Mouse (Mus musculus) limb, embryonic 10.5 days (tissue): ENCODE measurements at regions not wholly inside any gene's neighbourhood (a gene's known extent, or its start where the extent isn't known, plus 50 kb on each side); places are given as distances from the start of the nearest gene placed in this dataset.
A peak's percentile ranks its signal among the peaks of the same experiment; 100 is the strongest.
"Not testable (repeated sequence)": the region's sequence is repeated elsewhere in the genome, so short reads cannot be mapped to it uniquely, and the experiment has no call there.

Experiments used
- DNase-seq: peaks from one replicate; pipeline ENCODE4 v3.0.0-alpha.2; 2017; ENCODE audit warnings: low spot score
- H3K27ac ChIP-seq: fragments of 300-500 bp; sonication (generic); 2 replicates; pipeline ENCODE4 v1.5.1; 2016; ENCODE audit warnings: mild to moderate bottlenecking
- H3K27me3 ChIP-seq: fragments of 300-500 bp; sonication (generic); 2 replicates; pipeline ENCODE4 v1.6.1; 2016; ENCODE audit warnings: low read depth, mild to moderate bottlenecking; ENCODE audit not compliant: poor library complexity, severe bottlenecking
- H3K36me3 ChIP-seq: fragments of 300-500 bp; sonication (generic); 2 replicates; pipeline ENCODE4 v1.6.1; 2016; ENCODE audit warnings: mild to moderate bottlenecking, moderate library complexity
- H3K4me1 ChIP-seq: fragments of 300-500 bp; sonication (generic); 2 replicates; pipeline ENCODE4 v1.6.1; 2016
- H3K4me3 ChIP-seq: fragments of 300-500 bp; sonication (generic); 2 replicates; pipeline ENCODE4 v1.5.1; 2016; ENCODE audit warnings: mild to moderate bottlenecking, moderate library complexity
- H3K9me3 ChIP-seq: fragments of 300-500 bp; sonication (generic); replicated peaks from 2 replicates; pipeline ENCODE4 v1.6.1; 2016; ENCODE audit warnings: mild to moderate bottlenecking
- WGBS: fragments of 180-500 bp; shearing (Covaris S2); methylation state at CpG from one replicate; pipeline ENCODE4 v1.1.7; 2016; 5-methylcytosine and 5-hydroxymethylcytosine counted together

DNA sequence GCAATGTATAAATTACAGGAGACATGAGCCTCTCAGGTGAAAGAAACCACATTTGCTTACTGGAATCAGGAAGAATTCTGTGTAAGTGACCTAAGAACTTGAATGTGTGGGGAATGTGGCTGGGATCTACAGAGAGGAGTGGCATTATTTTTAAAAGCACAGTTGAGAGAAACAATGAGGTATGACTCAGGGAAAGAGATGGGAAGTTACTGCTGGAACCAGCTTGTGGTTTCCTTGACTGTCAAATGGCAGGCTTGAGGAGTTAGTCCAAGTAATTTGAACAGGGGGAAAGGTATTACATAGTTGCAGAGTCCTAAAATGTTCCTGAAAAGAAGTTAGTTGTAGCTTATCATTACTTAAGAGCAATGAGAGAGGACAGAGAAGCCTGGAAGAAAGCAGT is 1972.9 kb downstream of the 9330182O14Rik start:
- Histone ChIP-seq H3K36me3 (no peaks in the 10 kb centered on the region), H3K27ac (peak overlapping the region; percentile 67)
- no peak for DNase-seq

DNA sequence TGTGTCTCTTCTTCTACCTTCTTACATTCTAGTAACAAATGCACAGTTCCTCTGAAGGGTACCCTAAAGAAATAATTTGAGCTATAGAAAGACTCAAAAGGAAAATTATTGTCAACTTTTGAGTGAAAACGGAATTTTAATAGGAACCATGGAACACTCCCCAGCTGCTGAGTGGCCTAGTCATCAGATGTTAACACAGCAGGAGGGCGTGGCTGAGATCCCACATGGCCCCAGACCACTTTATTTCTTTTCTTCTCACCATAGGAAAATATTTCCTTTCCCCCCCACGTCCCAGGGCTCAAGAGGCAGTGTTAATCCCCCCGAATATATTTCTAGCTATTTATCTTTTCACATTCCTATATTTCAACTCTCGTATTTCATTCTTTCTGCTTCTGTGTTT is 1977.6 kb downstream of the 9330182O14Rik start:
- no peak overlapping the region for H3K4me3 ChIP-seq
- no peak for DNase-seq
- no peak overlapping the region for H3K27ac ChIP-seq
- WGBS = 72% methylated on average over 5 of the region's 5 CpGs
- H3K27me3 ChIP-seq = no peaks in the 10 kb centered on the region
- H3K36me3 ChIP-seq = no peaks in the 10 kb centered on the region
- H3K4me1 ChIP-seq = peaks cover 17% of the 10 kb centered on the region
- no peaks in the 10 kb centered on the region for H3K9me3 ChIP-seq

More for the DNA sequence above, 1972.9 kb downstream of the 9330182O14Rik start:
- H3K9me3 ChIP-seq = no peaks in the 10 kb centered on the region
- H3K4me1 ChIP-seq = peaks cover 27% of the 10 kb centered on the region
- H3K4me3 ChIP-seq = no peak overlapping the region
- no peaks in the 10 kb centered on the region for H3K27me3 ChIP-seq

DNA sequence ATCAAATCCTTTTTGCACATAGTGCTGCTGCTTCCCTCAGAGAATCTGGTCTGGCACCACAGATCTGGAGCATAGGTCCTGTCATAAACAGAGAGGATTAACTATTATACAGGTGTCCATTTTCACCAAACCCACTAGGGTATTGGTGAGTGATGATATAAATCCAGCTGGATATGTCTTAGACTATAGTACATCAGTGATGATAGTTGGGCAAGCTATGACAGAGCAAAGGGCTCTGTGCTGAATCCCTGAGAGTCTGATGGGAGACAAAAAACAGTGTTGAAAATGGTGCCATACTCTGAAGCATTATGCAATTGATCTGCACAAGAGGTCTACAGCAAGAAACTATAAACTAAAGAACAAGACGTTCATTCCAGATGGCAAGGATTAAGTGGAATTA is 1993.3 kb downstream of the 9330182O14Rik start:
- WGBS = 65% methylated on average over 1 of the region's 1 CpGs
- no peaks in the 10 kb centered on the region for H3K36me3 ChIP-seq
- no peaks in the 10 kb centered on the region for H3K4me1 ChIP-seq
- DNase-seq = no peak
- no peaks in the 10 kb centered on the region for H3K27me3 ChIP-seq
- H3K4me3 ChIP-seq = no peak overlapping the region
- no peak overlapping the region for H3K27ac ChIP-seq
- H3K9me3 ChIP-seq = no peaks in the 10 kb centered on the region

DNA sequence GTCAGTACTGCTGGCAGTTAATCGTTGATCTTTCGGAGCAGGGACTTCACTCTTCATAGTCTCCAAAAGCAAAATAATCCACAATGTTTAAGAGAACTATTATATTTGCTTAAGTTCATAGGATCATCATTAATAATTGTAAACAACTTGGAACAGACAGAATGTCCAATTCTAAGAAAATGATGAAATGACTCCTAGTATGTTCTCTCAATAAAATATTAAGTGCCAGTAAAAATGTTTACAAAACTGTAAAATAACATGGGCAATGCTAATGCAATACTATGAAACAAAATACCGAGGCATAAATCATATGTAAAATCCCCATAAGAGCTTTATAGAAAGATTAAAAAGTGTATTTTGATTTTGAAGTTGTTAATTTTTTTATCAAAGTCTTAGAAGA is 1994.8 kb downstream of the 9330182O14Rik start:
- 90% methylated on average over 3 of the region's 3 CpGs for WGBS
- Histone ChIP-seq H3K4me1 (no peaks in the 10 kb centered on the region), H3K4me3 (no peak overlapping the region), H3K9me3 (no peaks in the 10 kb centered on the region), H3K27me3 (no peaks in the 10 kb centered on the region), H3K27ac (no peak overlapping the region), H3K36me3 (no peaks in the 10 kb centered on the region)
- no peak for DNase-seq

DNA sequence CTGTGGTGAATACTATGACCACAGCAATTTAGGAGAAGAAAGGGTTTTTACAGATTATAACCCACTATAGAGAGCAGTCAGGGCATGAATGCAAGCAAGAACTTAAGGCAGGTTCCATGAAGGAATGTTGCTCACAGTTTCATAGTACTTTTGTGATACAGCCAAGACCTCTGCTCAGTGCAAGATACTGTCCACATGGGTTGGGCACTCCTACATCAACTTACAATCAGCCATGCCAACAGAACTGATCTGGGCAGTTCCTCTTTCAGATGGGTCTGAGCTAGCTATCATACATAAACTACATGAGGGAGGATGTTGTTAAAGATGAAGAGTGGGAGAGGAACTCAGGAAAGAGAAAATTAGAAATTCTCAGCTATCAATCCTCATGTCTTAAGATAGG is 2032.4 kb downstream of the 9330182O14Rik start:
- H3K27me3 ChIP-seq = no peaks in the 10 kb centered on the region
- H3K4me1 ChIP-seq = no peaks in the 10 kb centered on the region
- no peaks in the 10 kb centered on the region for H3K9me3 ChIP-seq
- DNase-seq = no peak
- H3K4me3 ChIP-seq = no peak overlapping the region
- H3K27ac ChIP-seq = no peak overlapping the region
- H3K36me3 ChIP-seq = no peaks in the 10 kb centered on the region

DNA sequence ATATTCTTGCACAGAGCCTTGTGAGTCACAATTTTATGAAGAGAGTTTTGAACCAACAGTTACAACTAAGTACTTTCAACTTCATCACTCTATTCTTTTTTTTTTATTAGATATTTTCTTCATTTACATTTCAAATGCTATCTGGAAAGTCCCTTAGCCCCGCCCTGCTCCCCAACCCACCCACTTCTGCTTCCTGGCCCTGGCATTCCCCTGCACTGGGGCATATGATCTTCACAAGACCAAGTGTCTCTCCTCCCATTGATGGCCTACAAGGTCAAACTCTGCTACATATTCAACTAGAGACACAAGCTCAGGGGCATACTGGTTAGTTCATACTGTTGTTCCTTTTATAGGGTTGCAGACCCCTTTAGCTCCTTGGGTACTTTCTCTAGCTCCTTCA is 2043.6 kb downstream of the 9330182O14Rik start:
- H3K27ac ChIP-seq, H3K27me3 ChIP-seq, H3K4me1 ChIP-seq, H3K4me3 ChIP-seq, H3K9me3 ChIP-seq, DNase-seq, H3K36me3 ChIP-seq: not testable (repeated sequence)
- WGBS = 82% methylated on average over 1 of the region's 1 CpGs

DNA sequence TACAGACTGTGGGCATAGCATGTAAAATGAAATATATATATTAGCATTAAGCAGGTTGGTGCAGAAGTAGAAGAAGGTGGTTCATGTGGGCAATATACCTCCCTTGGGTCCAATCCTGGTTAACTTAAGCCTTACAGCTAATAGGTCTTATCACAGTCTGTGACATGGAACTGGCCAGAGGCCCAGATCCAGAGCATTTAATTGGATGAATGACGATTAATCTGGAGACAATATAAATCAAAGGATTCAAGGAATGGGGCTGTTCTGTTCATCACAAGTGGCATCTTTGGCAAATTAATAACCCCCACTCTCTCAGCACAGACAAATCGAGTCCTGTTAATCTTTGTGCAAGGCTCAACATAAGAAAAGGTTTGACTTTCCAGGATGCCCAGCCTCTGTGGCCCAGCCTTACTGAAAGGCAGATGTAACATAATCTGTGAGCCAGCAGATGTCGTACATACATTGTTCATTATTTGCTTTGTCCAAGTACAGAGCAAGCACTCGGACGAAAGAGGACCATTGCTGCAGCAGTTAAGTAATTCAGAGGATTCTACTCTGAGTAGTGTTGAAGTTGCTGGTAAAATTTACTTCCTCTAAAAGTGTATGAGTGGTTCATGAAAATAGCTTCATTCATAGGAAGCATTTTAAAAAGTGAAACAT is 2073.2 kb downstream of the 9330182O14Rik start:
- WGBS = 74% methylated on average over 5 of the region's 5 CpGs
- DNase-seq = no peak

DNA sequence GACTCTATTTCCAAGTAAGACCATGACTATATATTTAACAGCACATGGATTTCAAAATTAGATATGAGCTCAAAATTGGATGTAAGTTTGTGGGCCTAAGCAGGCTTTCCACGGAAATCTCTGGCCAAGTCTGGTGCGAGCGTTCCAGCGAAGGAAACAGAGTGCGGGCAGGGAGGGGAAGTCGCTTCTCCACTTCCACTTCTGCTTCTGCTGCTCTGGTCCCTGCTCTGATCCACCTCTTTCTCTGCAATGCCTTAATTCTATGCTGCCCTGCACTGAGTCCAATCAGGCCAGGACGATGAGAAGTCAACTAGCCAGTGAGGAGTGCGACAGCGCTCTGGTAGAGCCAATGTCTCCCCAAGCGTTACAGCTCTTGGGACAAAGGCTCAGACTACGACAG is 2085.3 kb downstream of the 9330182O14Rik start:
- WGBS = 90% methylated on average over 11 of the region's 11 CpGs
- Histone ChIP-seq H3K36me3 (no peaks in the 10 kb centered on the region), H3K4me1 (no peaks in the 10 kb centered on the region), H3K9me3 (no peaks in the 10 kb centered on the region), H3K27me3 (no peaks in the 10 kb centered on the region), H3K27ac (no peak overlapping the region), H3K4me3 (no peak overlapping the region)
- DNase-seq = no peak

More for the DNA sequence above, 2073.2 kb downstream of the 9330182O14Rik start:
- no peaks in the 10 kb centered on the region for H3K36me3 ChIP-seq
- H3K4me1 ChIP-seq = no peaks in the 10 kb centered on the region
- no peak overlapping the region for H3K4me3 ChIP-seq
- no peak overlapping the region for H3K27ac ChIP-seq
- H3K9me3 ChIP-seq = no peaks in the 10 kb centered on the region
- no peaks in the 10 kb centered on the region for H3K27me3 ChIP-seq

DNA sequence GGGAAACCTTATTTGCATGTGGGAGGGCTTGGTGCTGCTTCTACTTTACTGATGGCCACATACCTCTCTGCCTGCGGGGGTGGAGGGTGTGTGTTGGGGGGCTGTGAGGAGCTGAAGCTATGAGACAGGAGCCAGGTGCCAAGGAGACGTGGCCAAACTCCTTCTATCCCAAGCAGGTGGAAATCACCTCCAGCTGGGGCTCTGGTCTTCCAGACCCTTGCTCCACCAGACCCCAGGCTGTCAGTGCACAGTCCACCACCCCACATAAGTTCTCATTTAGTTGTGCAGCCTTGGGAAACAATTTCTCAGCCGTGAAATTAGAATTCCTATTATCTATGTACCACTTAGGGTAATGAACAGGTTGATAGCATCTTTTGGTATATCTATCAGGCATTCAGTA is 2085.8 kb downstream of the 9330182O14Rik start:
- no peak overlapping the region for H3K4me3 ChIP-seq
- H3K27ac ChIP-seq = no peak overlapping the region
- H3K27me3 ChIP-seq = no peaks in the 10 kb centered on the region
- no peaks in the 10 kb centered on the region for H3K36me3 ChIP-seq
- 72% methylated on average over 3 of the region's 3 CpGs for WGBS
- no peak for DNase-seq
- H3K9me3 ChIP-seq = no peaks in the 10 kb centered on the region
- 0 out of 2 replicates have a peak, but pooled peaks cover under 1% of the 10 kb centered on the region for H3K4me1 ChIP-seq

DNA sequence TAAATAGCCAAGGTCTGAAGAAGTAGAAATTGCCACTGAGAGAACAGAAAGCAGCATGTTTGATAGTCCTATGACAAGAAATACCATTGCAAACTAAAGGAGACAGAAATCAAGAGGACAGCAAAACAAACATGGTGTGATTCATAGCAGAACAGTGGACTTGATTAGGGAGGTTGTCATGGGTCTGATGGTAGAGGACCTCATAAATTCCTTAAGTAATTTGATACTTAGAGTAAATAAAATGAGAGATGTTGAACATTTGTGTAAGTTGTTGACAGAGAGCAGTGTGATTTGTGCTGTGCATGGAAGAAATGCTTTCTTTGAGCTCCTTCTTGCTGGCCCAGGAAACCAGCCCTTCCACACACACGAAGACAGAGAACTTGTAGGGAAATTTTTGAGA is 2090.8 kb downstream of the 9330182O14Rik start:
- Histone ChIP-seq H3K9me3 (no peaks in the 10 kb centered on the region), H3K4me3 (no peak overlapping the region), H3K4me1 (0 out of 2 replicates have a peak, but pooled peaks cover 5% of the 10 kb centered on the region), H3K27me3 (no peaks in the 10 kb centered on the region), H3K36me3 (no peaks in the 10 kb centered on the region), H3K27ac (no peak overlapping the region)
- WGBS = 57% methylated on average over 1 of the region's 1 CpGs
- DNase-seq = no peak

DNA sequence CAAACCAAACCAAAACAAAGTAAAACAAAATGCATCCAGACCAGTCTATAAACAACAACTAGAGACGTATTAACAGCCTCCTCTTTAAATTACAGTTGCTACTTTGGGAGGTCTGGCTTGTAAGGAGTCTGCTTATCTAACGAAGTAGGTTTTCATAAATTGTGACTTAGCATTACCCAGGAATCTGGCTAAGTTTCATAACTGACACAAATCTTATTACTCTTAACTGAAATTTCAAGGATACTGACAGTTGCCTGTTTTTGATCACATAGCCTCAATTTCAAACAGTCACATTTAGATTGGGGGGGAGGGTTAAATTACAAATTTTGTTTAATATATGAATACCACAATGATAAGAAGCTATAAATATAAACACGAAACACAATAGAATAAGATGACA is 2097.5 kb downstream of the 9330182O14Rik start:
- Histone ChIP-seq H3K36me3 (no peaks in the 10 kb centered on the region), H3K27me3 (no peaks in the 10 kb centered on the region), H3K27ac (no peak overlapping the region), H3K4me1 (no peaks in the 10 kb centered on the region), H3K4me3 (no peak overlapping the region), H3K9me3 (no peaks in the 10 kb centered on the region)
- DNase-seq = no peak
- WGBS = 88% methylated on average over 3 of the region's 3 CpGs

DNA sequence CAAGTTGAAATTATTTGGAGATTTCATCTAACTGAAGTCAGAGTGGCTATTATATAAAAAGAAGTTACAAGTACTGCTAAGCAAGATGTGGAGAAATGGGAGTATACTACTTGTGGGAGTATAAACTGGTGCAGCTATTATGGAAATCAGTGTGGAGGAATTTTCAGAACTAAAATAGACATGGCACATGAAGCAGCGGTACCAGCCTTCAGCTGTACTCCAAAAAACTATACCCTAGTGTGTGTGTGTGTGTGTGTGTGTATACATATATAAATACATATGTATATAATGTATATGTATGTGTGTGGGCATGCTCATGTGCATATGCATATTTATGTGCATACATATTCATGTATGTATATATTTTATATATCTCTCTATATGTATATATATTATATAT is 2112.6 kb downstream of the 9330182O14Rik start:
- no peak overlapping the region for H3K27ac ChIP-seq
- H3K36me3 ChIP-seq = no peaks in the 10 kb centered on the region
- H3K27me3 ChIP-seq = no peaks in the 10 kb centered on the region
- no peaks in the 10 kb centered on the region for H3K9me3 ChIP-seq
- DNase-seq = no peak
- no peaks in the 10 kb centered on the region for H3K4me1 ChIP-seq
- WGBS = 100% methylated on average over 1 of the region's 1 CpGs
- H3K4me3 ChIP-seq = no peak overlapping the region

DNA sequence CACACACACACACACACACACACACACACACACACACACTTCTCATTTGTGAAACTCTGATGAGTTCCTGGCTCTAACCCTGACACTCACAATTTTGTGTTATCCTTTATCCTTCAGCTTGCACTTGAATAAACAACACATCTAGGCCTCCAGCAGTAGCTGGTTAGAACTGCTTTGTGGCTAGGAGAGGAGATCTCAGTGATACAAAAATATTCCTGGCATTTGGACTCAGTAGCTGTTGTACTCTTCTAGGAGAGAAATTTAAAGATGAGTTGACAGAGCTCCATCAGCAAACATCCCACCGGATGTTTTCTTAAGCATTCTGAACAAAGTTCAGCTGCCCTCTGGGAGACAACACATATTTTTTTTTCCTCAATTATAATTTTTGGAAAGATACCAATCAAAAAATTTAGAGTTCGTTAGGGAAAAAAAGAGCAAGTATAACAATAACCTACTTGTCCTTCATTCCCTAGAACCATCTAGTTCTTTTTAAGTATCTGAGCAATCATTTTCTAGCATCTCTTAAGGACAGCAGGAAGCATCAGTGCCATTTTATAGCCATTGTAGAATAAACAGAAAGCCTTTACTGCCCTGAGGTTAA is 2118.7 kb downstream of the 9330182O14Rik start:
- Histone ChIP-seq H3K27me3 (no peaks in the 10 kb centered on the region), H3K27ac (no peak overlapping the region), H3K36me3 (no peaks in the 10 kb centered on the region), H3K4me1 (no peaks in the 10 kb centered on the region), H3K9me3 (no peaks in the 10 kb centered on the region), H3K4me3 (no peak overlapping the region)
- no peak for DNase-seq
- 78% methylated on average over 2 of the region's 2 CpGs for WGBS

DNA sequence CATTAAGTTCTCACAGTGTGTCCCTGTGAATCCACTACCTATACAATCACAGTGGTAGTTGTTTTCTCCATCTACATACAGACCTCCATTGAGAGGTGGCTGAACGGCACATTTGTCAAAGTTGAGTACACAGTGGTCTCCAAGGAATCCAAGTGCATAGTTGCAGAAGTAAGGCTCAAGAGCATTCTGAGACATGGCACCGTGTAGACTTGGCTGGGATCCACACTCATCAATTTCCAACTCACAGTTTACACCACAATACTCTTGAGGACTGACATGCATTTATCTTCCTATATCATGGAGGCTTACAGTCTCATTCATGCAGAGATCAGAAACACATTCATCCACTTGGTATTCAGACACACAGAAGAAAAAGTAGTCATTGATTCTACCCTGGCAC is 2122.2 kb downstream of the 9330182O14Rik start:
- DNase-seq = no peak
- H3K9me3 ChIP-seq = no peaks in the 10 kb centered on the region
- H3K27me3 ChIP-seq = no peaks in the 10 kb centered on the region
- H3K4me3 ChIP-seq = no peak overlapping the region
- H3K36me3 ChIP-seq = no peaks in the 10 kb centered on the region
- H3K4me1 ChIP-seq = no peaks in the 10 kb centered on the region
- H3K27ac ChIP-seq = no peak overlapping the region
- WGBS = 93% methylated on average over 2 of the region's 2 CpGs
